Mouse (Mus musculus): Measurements from ENCODE around the gene Sptbn1. TPM values are rescaled to one million over a fixed set of nuclear protein-coding genes. Genes with fewer than 3 reads are reported as not detected.

The Sptbn1 gene
- polyA plus RNA-seq, 1 experiment, result 4.7 TPM

- no peak for TF ChIP-seq GATA1 (IDR thresholded peaks at IDR 0.05; ENCODE audit: low read length)
These were observed 176.1 kb downstream of the Sptbn1 start for GRCm38 (mm10) chr11:30091892-30092291.

GRCm38 (mm10) chr11:30085114-30085513 is 182.9 kb downstream of the Sptbn1 start:
- TF ChIP-seq GATA1 (IDR thresholded peaks at IDR 0.05; ENCODE audit: low read length), result no peak

GRCm38 (mm10) chr11:30057299-30057698 is 210.7 kb downstream of the Sptbn1 start:
- no peak for TF ChIP-seq GATA1 (IDR thresholded peaks at IDR 0.05; ENCODE audit: low read length)

Other genes starting within 250 kb of the Sptbn1 start
- not detected in 2 replicates for gene Eml6, start 242.1 kb downstream of the Sptbn1 start, polyA plus RNA-seq (2012)
- not detected in 2 replicates for gene 4930505A04Rik, start 203.7 kb upstream of the Sptbn1 start, polyA plus RNA-seq (2012)

Data from G1E-ER4 (cell line).